Mouse (Mus musculus): ENCODE measurements around the gene Itga8. TPM values are rescaled to one million over a fixed set of nuclear protein-coding genes. Genes with fewer than 3 reads are reported as not detected.

The Itga8 gene
- 0.95 and 1.4 TPM in 2 replicates for polyA plus RNA-seq (2012; rRNA removed; ENCODE audit: low replicate concordance)

DNA sequence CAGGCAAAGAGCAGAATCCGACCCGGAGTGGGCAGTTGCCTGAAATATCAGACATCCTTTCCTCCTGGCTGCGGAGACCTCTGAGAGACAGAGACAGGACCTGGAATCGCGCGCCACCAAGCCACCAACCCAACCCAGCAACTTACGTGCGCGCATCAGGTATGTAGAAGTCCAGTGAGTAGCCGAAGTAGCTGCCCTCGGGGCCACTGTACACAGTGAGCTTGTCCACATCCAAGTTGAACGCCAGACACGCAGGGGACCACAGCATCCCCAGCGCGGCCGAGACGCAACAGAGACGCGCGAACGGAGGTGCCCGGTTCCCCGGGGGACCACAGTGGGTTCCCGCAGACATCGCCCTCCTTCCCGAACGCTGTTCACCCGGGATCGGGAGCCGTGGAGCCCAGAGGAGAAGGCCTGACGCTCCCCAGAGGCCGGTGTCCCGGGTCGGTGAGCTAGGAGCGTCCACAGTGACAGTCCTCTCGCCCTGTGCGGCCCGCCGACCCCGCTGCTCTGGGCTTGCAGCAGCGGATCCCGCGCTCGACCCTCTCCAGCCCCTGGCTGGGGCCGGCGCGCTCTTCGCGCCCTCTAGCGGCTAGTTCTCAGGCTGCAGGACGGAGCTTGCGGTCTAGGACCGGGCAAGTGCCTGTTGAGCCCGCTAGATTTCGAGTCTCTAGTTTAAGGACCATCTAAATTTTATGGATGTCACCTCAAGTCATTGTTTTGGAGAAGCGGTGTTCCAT is at the start of gene Itga8:
TSS of gene Itga8 (minus strand) at position 492 of the 740 bp plus-strand sequence.

Other genes starting within 250 kb of the Itga8 start
- gene Mindy3, start 117.5 kb upstream of the Itga8 start, polyA plus RNA-seq (2012; rRNA removed; ENCODE audit: low replicate concordance), result 64.0 and 67.5 TPM in 2 replicates